Mouse (Mus musculus): ENCODE measurements at regions not wholly inside any gene's neighbourhood (a gene's known extent, or its start where the extent isn't known, plus 50 kb on each side); places are given as distances from the start of the nearest gene placed in this dataset.

DNA sequence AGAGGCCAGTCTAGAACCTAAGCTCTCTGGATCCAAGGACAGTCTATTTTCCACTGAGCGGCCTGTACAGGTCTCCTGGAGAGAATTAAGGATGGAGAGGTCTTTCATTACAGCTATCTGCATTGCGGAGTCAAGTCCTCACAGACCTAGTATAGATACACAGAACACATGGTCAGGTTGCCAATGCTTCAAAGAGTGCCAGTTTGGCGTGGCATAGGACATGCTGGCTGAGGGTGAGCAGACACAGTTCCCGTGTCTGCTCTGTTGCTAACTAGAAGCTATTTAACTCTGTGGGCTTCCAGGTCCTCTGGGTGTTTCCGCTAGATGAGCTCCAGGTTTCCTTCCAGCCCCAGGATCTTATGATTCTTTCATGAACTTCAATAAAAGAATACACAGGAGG lies 169.0 kb upstream of the Igfbp7 start:
- TF ChIP-seq POLR2A (IDR thresholded peaks at IDR 0.05; ENCODE audit: low read depth, low read length) (no peak), CTCF (IDR thresholded peaks at IDR 0.05; ENCODE audit: extremely low read depth, insufficient read length, insufficient replicate concordance, low read depth, low read length) (no peak)

Data from small intestine, adult 2 months (tissue).